Mouse (Mus musculus): Measurements from ENCODE around the gene Dnaja1. TPM values are rescaled to one million over a fixed set of nuclear protein-coding genes. Genes with fewer than 3 reads are reported as not detected.
A peak's percentile ranks its signal among the peaks of the same experiment; 100 is the strongest.

Dnaja1 gene
- total RNA-seq (2021), result 100 to 1,000 TPM; 374 to 409 TPM
- long read RNA-seq, full-length matches to known transcripts, result 495 of 609 reads
- long read RNA-seq, partial matches to known transcripts, result 40 of 609 reads
- long read RNA-seq, other reads (novel, unspliced or antisense), result 74 of 609 reads

DNA sequence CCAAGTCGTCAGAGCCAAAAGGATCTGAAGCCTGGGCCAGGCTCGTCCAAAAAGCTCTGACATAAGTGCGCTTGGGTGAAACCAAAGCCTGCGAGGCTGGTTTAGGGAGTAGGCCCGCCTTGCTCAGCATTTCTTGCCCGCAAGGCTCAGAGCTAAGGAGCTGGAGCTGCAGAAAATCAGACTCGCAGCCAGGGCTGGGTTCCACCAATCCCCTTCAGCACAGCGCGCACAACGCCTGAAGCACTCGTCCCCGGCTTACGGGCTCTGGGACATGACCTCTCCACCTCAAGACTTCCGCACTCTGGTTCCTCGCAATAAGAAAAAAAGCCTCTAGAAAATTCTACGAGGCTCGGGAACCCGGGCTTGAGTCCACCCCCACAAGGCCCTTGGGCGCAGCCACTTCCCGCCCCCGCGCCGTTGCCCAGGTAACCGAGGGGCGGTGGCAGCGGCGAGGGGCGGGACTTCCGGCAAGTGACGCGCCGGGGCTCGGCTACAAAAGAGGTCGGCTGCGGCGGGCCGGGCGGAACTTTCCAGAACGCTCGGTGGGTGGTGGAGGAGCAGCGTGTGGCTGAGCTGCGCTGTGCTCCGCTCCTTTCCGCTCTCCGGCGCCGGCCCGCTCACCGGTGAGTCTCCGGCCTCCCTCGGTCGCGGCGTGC lies at the start of gene Dnaja1:
Gene Dnaja1, plus strand, starts transcription at position 140 of the 656 bp plus-strand sequence.
- peak; percentile 98 to 99 for DNase-seq (ENCODE audit: low spot score in 2 of 2)

DNA sequence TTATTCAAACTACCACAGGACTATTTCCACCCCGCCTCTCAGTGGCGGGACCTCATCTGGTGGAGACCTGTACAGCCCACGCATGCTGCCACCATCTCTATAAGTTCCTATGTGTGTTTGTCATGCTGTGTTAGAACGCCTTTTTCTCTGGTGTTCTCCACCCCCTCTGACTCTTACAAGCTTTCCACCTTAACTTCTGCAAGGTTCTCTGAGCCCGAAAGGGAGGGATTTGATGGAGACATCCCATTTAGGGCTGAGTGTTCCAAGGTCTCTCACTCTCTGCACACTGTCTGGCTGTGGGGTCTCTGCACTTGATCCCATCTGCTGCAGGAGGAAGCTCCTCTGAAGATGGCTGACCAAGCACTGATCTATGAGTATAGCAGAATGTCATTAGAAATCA lies 48.4 kb upstream of the Dnaja1 start:
- DNase-seq (ENCODE audit: low spot score in 2 of 2), result no peak

DNA sequence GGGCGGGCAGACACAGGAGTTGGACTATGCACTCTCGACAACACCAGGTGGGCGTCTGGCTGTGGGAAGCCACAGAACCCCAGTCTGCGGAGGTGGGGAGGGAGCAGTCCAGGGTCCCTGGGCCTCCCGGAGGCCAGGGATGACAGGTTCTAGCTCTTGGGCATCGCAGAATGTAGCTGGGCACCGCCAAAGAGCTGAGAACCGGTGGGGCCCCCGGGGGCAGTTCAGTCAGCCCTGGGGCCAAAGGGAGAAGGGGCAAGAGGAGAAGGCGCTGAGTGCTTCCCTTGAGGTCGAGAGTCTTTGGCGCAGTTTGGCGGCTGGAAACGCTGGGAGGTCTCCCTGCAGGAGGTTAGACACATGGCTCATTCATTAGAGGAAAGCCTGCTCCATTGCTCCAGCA lies 45.6 kb upstream of the Dnaja1 start:
- no peak for DNase-seq (ENCODE audit: low spot score in 2 of 2)

DNA sequence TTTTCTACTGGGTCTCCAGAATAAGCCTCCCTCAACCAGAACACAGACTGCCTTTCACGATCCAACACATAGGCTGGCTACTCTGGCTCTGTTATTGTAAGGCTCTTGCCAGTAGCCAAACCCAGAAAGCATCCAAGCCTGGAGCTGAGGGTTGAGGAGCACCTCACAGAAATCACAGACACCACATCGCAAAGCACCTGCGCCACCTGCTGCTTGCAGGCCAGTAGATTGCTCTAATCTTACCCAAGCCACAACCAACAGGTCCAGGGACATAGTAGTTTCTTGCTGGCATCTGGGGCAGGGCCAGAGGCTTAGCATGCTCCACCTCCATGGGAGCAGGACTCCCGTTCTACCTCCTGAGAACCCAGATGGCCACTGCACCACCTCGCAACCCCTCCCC lies 44.8 kb upstream of the Dnaja1 start:
- peak; percentile 29 to 54 for DNase-seq (ENCODE audit: low spot score in 2 of 2)

DNA sequence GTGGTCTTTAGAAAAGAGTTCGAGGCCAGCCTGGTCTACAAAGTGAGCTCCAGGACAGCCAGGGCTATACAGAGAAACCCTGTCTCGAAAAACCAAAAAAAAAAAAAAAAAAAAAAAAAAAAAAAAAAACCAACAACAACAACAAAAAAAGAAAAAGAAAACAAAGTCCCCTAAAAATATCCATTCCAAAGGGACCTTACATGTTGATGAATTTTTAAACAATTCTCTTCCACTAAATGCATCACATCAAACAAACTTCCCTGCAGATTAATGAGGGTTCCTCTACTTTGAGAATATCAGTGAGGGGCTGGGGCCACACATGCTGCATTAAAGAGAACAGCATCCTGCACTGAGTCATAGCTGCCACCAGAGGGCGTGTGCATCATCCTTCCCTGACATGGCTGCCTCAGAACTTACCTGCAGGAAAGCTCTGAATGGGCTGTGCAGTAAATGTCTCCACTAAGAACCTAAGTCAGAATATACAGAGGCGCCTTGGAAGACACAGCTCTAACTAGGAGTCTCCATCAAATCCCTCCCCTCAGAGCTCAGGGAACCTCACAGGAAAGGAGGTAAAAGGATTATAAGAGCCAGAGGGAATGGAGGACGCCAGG lies 41.6 kb upstream of the Dnaja1 start:
- DNase-seq (ENCODE audit: low spot score in 2 of 2), result no peak

DNA sequence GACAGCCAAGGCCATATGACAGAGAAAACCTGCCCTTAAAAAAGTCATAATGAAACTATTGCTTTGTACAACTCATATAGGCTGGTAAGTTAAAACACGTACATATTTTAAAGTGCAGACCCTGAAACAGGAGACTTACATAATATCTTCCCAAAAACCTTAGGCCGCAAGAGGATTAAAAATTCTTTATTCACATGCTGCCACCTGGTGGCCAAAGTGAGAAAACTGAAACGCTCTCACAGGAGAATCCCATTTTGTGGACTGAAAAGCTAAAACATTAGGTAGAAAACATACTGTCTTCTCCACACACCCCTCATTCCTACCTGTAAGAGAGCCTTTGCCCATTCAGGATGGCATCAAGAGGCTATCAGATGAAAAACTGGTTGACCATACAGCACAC lies 40.0 kb upstream of the Dnaja1 start:
- DNase-seq (ENCODE audit: low spot score in 2 of 2), result peak; percentile 75 to 81

DNA sequence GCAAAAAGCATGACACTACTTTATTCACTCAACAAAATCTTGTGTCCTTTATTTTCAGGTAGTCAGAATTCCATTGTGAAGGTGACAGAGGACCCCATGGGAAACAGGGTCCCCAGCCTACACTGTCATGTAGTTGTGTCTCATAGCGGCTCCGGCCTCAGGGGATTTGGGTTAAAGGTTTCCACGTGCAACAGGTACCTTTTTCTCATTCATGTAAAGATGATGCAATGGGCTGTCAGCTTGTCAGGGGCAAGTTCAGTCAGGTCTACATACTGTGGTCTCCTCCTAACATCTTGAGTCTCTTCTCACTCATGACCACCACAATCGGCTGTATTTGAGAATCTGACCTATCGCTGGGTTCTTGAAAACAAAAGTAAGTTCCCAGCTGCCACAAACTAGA lies 39.6 kb upstream of the Dnaja1 start:
- no peak for DNase-seq (ENCODE audit: low spot score in 2 of 2)

DNA sequence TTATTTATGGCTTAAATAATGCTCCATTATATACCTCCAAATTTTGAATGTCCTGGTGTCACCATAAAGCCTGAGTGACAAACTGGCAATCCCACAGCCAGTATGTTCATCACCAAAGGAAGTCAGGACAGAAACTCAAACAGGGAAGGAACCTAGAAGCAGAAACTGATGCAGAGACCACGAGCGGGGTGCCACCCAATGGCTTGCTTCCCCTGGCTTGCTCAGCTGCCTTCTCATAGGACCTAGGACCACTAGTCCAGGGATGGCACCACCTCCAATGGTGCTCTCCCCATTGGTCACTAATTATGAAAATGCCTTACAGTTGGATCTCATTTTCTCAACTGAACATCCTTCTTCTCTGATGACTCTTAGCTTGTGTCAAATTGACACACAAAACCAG lies 38.6 kb upstream of the Dnaja1 start:
- DNase-seq (ENCODE audit: low spot score in 2 of 2), result no peak

DNA sequence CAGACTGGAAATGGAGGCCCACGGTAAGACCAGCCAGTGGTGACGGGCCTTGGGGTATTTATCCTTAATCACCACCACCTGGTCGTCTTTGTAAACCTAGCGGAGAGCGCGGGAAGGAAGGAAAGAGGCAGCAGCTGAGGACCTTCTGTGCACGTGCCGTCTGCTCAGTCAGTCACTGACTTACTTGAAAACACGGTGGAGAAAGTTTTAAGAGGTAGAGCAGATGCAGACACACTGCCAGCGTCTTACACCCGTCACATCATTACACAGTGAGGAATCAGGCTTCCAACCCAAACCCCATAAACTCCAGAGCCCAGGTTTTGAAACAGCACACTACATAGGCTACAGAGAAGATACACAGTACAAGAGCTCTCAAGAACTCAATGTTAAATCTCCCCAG lies 30.9 kb upstream of the Dnaja1 start:
- no peak for DNase-seq (ENCODE audit: low spot score in 2 of 2)

DNA sequence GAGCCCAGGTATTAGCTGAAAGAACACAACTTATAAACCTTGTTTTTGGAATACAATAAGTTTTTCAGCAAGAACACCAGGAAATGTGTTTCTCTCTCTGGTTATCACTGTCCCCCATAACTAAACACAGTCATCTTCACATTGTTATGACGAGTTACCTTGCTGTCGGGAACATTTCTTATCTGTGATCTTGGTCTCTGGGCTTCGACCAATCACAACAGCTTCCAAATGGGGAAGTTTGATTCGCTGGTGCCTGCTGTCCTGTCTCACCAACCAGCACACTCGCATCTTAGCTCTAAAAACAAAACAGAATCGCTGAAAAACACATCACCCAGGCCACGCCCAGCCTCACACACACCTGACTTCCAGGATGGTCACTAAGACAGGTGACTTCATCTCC lies 24.9 kb upstream of the Dnaja1 start:
- no peak for DNase-seq (ENCODE audit: low spot score in 2 of 2)

DNA sequence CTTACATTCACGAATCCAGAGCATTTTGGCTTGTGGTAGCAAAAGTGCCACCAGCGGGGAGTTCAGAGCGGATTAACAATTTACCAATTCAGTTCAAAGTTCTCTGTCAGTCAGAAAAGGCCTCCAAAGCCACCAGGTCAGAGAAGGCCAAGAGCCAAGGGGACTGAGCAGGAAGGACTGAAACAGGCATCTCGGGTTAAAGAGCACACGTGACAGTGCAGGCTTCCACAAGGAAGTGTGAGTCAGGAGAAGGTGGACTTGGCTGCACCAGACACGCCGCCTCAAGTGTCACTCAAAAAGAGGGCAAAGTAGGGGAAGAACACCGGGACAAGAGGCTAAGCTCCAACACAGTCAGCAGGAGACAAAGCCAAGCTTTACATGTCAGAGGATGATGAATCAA lies 21.7 kb upstream of the Dnaja1 start:
- no peak for DNase-seq (ENCODE audit: low spot score in 2 of 2)

DNA sequence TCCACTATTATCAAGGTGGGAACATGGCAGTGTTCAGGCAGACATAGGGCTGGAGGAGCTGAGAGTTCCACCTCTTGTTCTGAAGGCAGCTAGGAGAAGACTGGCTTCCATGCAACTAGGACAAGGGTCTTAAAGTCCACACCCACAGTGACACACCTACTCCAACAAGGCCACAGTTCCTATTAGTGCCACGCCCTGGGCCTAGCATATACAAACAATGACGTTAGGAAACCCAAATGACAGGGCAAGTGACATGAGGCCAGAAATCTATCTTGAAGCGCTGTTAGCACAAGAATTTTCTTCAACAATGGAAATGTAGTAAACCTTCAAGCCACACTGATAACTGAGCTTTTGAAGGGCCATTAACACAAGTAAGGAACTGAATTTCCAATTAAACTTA lies 20.2 kb upstream of the Dnaja1 start:
- DNase-seq (ENCODE audit: low spot score in 2 of 2), result no peak

DNA sequence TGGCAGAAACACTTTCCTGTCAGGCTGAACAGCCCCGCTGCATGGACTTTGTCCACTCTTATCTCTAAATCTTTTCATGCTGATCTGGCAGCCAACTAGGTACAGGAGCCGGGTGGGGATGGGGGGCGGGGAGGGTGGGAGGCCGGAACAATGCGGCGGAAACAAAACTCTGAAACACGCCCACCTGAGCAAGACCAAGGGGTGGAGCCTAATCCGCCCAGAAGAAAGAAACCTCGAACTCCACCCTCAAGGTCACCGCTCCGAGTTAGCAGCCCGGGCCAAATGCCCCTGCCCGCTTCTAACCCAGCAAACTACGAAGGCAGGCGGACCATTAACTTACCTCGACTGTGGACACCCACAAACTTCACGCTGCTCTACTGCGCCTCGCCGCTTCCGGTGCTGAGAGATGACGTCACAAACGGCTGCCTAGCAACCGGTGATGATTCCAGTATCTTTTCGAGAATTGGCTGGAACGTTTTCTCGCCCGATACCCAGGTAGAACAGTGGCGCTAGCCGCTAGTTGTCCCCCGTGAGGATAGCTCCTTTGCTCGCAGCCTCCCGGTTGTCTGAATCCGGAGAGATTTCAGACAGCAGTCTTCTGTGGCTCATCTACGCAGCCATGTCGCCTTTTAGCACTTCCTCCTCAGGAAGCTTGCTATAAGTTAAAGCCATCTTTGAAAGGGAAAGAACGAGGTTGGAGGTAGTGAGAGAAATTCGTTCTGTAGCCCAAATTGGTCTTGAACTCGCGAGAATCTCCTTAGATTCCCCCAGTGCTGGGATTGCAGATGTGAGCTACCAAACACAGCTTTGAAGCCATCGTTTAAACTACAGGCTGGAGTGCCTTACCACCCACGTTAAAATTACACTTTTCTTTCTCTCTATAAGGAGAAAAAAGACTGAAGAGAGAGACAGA lies 18.9 kb upstream of the Dnaja1 start, which contains the start of gene Aptx:
Gene Aptx, minus strand, starts transcription at position 398 of the 913 bp plus-strand sequence.
- DNase-seq (ENCODE audit: low spot score in 2 of 2), result peak; percentile 95 to 97

DNA sequence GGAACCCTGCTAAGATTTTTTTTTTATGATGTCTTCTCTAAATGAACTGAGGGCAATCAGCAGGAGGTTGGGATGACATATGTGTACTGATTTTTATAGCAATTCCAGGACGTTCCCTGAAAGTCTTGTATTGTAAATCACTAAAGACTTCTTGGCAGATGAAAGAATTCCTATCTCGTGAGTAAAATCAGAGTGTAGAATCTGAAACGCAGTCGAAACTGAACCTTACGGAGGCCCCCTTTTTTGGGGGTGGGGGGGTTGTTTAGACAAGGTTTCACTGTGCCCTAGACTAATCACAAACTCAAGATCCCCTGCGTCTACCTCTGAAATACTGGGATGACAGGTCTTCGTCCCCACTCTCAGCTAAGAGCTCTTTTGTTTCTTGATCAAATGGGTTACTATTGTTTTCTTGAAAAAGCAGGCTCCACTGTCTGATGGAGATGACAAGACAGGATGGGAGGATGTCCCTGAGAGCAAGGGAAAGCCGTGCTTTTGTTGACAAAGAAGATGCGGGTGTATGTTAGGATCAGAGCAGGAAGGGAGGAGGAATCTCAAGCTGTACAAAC lies 18.2 kb upstream of the Dnaja1 start:
- no peak for DNase-seq (ENCODE audit: low spot score in 2 of 2)

DNA sequence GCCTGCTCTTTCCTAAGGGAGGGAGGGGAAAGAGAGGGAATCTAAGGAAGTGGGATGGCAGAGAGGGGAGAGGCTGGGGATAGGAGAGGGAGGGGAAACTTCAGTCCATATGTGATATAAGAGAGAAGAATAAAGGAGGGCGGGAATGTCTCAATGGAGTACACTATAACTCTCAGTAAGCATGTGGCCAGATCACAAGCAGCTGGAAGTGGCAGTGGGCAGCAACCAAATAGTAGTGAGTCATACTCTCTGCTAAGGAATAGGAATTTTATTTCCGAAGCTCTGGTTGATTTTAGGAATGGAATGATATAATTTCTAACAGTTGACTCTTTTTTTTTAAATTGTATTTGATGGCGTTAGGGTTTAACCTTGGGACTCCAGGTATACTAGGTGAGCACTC lies 4.8 kb upstream of the Dnaja1 start:
- DNase-seq (ENCODE audit: low spot score in 2 of 2), result no peak

DNA sequence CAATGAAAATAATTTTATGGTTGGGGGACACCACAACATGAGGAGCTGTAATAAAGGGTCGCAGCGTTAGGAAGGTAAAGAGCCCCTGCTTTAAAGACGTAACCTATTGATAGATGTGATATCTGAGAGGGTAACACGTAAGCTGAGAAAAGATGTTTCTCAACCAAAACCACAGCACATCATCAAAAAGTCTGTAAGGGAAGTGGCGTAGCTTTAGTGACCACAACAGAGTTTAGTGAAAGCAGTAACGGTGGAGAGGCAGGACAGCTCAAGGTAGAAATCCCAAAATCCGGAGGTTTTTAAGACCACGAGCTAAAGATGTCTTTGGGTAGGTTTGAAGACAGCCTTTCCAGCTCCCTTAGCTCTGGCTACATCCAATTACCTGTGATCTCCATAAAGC lies 1.0 kb upstream of the Dnaja1 start:
- DNase-seq (ENCODE audit: low spot score in 2 of 2), result no peak

DNA sequence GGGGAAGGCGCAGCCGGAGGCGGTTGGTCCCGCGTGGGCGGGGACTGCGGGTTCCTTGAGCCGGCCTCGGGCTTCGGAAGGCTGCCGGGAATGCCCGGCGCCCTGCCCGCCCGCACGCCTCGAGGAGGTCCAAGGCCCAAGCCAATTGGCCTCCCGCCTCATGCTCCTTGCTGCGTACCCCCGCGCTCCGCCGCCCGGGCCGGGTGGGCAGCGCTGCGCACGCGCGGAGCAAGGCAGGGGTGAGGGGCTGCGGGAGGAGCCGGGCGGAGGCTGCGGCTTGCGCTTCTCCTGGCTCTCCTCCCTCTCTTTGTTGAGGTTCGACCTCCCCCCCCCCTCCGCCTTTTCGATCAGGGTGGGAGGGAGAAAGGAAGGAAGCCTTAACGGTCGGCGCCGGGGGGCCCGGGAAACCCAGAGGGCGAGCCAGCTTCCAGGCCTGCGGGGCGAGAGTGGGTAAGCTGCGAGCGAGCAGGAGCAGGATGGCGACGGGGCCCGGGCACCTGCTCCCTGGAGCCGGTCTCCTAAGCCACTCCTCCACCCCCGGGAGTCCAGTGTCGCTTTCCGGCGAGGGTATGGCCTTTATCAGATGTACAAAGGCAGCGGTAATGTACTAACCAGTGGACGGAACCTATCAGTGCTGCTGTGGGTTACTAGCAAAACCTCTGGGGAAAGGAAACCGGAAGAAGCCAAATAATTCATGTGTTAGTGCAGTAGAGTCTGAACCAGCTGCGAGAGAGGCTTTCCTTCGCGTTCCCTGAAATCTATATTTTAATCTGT lies 924 bp downstream of the Dnaja1 start:
- peak; percentile 83 to 91 for DNase-seq (ENCODE audit: low spot score in 2 of 2)

DNA sequence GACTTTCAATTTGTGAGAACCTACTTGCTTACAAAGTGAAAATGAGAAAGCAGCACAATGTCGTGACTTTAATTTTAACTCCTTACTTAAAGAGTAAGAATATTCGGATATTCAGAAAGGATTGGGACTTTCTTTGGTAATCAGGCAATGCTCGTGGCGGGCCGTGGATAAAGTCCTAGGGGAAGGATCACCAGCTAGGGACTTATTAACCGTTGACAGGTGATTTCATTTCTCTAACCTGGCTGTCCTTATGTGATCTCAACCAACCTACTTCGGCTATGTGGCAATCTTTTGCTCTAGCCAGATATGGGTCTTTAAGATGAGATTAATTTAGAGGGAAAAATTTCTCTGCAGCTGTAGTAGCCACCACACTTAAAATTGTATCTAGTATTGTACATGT lies 3.2 kb downstream of the Dnaja1 start:
- DNase-seq (ENCODE audit: low spot score in 2 of 2), result no peak

DNA sequence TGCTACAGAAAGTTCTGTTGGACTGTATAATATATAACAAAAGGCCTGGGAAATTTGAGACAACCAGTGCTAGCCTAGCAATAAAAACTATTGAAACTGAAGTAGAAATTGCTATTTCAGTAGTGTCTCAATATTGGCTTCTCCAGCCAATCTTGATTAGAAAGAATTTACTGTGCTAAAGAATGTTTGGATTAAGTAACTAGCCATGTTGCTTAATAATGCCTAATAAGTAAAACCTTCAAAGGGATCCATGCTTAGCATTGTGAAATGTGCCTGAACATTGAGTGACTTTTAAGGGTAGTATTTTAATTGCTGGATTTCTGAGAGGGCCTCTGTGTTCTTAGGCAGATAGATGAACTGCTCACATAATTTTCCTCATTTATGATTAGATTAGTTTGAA lies 3.6 kb downstream of the Dnaja1 start:
- no peak for DNase-seq (ENCODE audit: low spot score in 2 of 2)

DNA sequence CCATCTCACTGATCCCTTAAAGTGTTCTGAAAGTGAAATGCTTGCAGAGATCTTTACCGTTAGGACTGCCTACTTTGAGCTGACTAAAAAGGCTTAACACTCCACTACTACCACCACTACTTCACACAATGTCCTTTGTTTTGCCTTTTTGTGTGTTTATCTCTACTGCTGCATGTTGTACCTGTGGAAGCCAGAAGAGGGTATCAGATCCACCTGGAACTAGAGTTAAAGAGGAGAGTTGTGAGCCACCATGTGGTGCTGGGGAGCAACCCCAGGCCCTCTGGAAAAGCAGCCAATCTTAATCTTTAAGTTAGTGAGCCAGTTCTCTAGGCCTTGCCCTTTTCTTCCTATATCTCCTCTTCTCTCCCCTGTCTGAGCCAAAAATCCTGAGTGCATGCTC lies 5.3 kb downstream of the Dnaja1 start:
- DNase-seq (ENCODE audit: low spot score in 2 of 2), result no peak

DNA sequence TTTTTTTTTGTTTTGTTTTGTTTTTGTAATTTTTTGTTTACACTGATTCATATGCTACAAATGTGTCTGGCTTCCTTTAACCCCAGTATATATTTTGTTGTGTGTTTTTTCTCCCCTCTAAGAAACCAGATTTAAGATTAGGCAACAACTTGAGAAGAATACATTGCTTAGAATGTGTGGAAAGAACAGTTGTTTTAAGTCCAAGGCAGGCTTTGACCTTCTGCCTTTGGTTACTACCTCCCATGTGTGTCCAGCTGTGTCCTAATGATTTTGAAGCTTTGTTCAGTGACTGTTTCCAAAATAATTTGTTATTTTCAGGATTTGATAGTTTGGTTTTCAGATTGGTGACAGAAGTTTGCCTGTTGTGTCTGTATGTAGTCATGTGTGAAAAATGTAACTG lies 9.3 kb downstream of the Dnaja1 start:
- DNase-seq (ENCODE audit: low spot score in 2 of 2), result no peak

Data from layer of hippocampus, postnatal 10 days (tissue).